Mouse (Mus musculus) heart, embryonic 13.5 days (tissue): ENCODE data around the gene Gm17409. TPM values are rescaled to one million over a fixed set of nuclear protein-coding genes. Genes with fewer than 3 reads are reported as not detected.

Experiments used
- ATAC-seq: fragments of 200-750 bp; cut with Nextera tagmentation; 2 replicates; pipeline ENCODE4 v1.8.0; 2017; ENCODE audit warnings: moderate TSS enrichment; ENCODE audit not compliant: insufficient number of reproducible peaks, low FRiP score, low TSS enrichment; ENCODE audit errors: extremely low read depth
- H3K27ac ChIP-seq: fragments of 300-500 bp; sonication (generic); replicated peaks from 2 replicates; pipeline ENCODE4 v1.5.1; 2015; ENCODE audit warnings: moderate library complexity, mild to moderate bottlenecking, inconsistent platforms
- H3K27me3 ChIP-seq: fragments of 300-500 bp; sonication (generic); replicated peaks from 2 replicates; pipeline ENCODE4 v1.6.1; 2015; ENCODE audit warnings: mild to moderate bottlenecking, inconsistent platforms
- H3K36me3 ChIP-seq: fragments of 300-500 bp; sonication (generic); 2 replicates; pipeline ENCODE4 v1.6.1; 2015; ENCODE audit warnings: mild to moderate bottlenecking, inconsistent platforms
- H3K4me1 ChIP-seq: fragments of 300-500 bp; sonication (generic); 2 replicates; pipeline ENCODE4 v1.6.1; 2015; ENCODE audit warnings: inconsistent platforms
- H3K4me2 ChIP-seq: fragments of 300-500 bp; sonication (generic); 2 replicates; pipeline ENCODE4 v1.6.1; 2015; ENCODE audit warnings: inconsistent platforms, mild to moderate bottlenecking, moderate library complexity
- H3K4me3 ChIP-seq: fragments of 300-500 bp; sonication (generic); 2 replicates; pipeline ENCODE4 v1.5.1; 2015; ENCODE audit warnings: moderate library complexity, mild to moderate bottlenecking, inconsistent platforms
- H3K9ac ChIP-seq: fragments of 300-500 bp; sonication (generic); 2 replicates; pipeline ENCODE4 v1.6.1; 2015; ENCODE audit warnings: inconsistent platforms, mild to moderate bottlenecking, moderate library complexity
- H3K9me3 ChIP-seq: fragments of 300-500 bp; sonication (generic); 2 replicates; pipeline ENCODE4 v1.6.1; 2016; ENCODE audit warnings: inconsistent platforms
- WGBS: fragments of 180-500 bp; shearing (Covaris S2); methylation state at CpG from one replicate; pipeline ENCODE4 v1.1.7; 2015; ENCODE audit warnings: mixed read lengths; 5-methylcytosine and 5-hydroxymethylcytosine counted together
- polyA plus RNA-seq: library from polyadenylated mRNA; unstranded; fragments of >200 nt; fragmentation: Nextera tagmentation; extraction: Ambion mirVana; gene quantifications from 2 replicates; pipeline ENCODE4 v1.2.1, GENCODE M21; 2015

Gm17409 gene
- polyA plus RNA-seq, 1 experiment from 2014 or later: 0.15 TPM

DNA sequence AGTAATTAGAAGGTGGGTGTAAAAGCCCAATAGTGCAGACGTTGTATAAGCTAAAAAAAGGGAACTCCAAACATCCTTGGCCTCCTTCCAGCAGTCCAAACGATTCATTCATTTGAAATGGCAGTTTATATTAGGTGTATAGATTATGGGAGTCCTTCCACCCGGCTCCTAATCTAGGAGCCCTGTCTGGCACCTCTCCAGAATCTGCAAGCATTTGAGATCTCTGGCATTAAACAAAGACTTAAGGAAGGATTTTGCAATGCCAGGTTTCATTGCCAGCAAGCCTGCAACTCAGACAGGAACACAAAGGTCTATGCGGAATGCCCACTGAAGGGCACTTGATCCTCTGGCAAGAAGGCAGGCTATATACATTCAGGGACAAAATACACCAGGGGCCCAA, 15.2 kb downstream of the Gm17409 start:
- H3K27ac ChIP-seq: peak overlapping the region; percentile 79
- no peak for ATAC-seq
- 13% methylated on average over 4 of the region's 4 CpGs for WGBS

DNA sequence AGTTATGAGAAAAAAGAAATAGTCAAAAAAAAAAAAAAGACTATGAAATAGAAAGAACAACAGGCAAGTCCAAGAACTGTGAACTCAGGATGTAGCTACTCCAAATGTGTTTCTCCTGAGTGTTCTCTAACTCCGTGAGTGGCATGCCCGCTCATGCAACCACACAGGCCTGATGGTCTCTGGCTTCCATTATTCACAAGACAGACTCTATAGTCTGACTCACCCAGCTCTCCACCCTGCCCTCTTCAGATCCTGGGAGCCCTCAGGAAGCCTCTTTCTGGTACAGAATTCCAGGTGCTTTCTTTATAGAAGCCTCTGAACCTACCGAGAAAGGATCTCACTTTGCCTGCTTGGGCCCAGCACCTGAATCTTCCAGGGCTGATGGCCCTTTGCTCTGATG, 15.8 kb downstream of the Gm17409 start:
- Histone ChIP-seq H3K36me3 (no peaks in the 10 kb centered on the region; the same call in 1 of the 2 replicates), H3K4me2 (no peak overlapping the region), H3K27me3 (no peaks in the 10 kb centered on the region), H3K9ac (0 out of 2 replicates have a peak overlapping the region, but pooled peaks have one; percentile 24), H3K9me3 (no peaks in the 10 kb centered on the region), H3K4me3 (no peak overlapping the region), H3K4me1 (peaks cover 80% of the 10 kb centered on the region), H3K27ac (peak overlapping the region; percentile 62)
- no peak for ATAC-seq
- WGBS: 68% methylated on average over 3 of the region's 3 CpGs

More for the DNA sequence above, 15.2 kb downstream of the Gm17409 start:
- no peak overlapping the region for H3K9ac ChIP-seq
- no peaks in the 10 kb centered on the region; the same call in 1 of the 2 replicates for H3K36me3 ChIP-seq
- peaks cover 80% of the 10 kb centered on the region for H3K4me1 ChIP-seq
- no peak overlapping the region for H3K4me3 ChIP-seq
- H3K27me3 ChIP-seq: no peaks in the 10 kb centered on the region
- H3K4me2 ChIP-seq: peak overlapping the region; percentile 24
- H3K9me3 ChIP-seq: no peaks in the 10 kb centered on the region

DNA sequence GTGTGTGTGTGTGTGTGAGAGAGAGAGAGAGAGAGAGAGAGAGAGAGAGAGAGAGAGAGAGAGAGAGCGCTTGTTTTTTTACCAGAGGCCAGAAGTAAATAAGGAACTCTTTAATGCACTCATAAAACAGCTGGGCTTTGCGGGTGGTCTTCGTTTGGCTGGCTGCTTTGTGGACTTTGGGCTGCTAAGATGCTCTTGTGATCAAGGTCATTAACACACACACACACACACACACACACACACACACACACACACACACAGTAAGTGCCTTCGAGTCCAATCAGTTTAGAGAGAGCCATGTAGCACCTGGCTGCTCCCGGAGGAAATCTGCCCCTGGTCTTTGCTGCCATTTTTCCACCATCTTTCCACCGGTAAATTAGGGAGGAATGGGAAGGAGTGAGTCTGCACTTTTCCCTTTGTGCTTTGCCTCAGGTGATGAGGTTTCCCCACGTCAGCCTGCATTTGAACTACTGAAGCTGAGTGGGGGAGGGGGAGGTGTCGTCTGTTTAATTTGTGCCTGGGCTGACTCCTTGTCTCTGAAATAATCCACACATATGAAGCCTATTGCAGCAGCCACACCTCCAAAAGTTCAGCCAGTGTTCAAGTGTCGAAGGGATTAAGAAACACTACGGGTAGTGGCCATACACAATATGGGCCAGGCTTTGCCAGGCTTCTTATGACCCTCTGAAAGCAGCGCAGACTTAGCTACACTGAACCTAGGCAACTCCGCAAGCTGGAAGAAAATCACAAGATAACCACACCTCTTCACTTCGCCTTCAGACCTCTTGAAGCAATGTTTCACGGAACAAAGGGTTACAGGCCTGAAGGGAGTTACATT, 16.7 kb downstream of the Gm17409 start:
- ATAC-seq: no peak
- no peaks in the 10 kb centered on the region for H3K9me3 ChIP-seq
- H3K27me3 ChIP-seq: no peaks in the 10 kb centered on the region
- peak overlapping the region; percentile 78 for H3K27ac ChIP-seq
- H3K4me3 ChIP-seq: no peak overlapping the region
- peaks cover 72% of the 10 kb centered on the region for H3K4me1 ChIP-seq
- 56% methylated on average over 13 of the region's 14 CpGs for WGBS
- H3K4me2 ChIP-seq: no peak overlapping the region
- peaks cover 5% of the 10 kb centered on the region; the same call in 1 of the 2 replicates for H3K36me3 ChIP-seq
- H3K9ac ChIP-seq: no peak overlapping the region

DNA sequence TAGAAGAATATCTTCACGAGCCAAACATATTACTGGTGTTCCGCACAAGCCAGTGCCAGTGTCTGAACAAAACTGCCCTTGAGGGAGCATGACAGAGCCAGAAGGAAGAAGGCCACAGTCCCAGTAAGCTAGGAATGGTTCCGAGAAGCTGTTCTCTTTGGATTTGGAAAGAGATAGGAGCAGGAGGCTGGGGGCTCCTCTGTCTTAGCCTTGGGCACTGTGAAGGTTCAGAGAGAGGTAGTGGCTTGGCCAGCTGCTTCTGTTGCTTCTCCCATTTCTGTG, 17.3 kb downstream of the Gm17409 start:
- Histone ChIP-seq H3K4me1 (peaks cover 68% of the 10 kb centered on the region), H3K4me3 (no peak overlapping the region), H3K9me3 (no peaks in the 10 kb centered on the region), H3K27me3 (no peaks in the 10 kb centered on the region), H3K4me2 (no peak overlapping the region), H3K36me3 (peaks cover 5% of the 10 kb centered on the region; the same call in 1 of the 2 replicates), H3K9ac (no peak overlapping the region), H3K27ac (peak overlapping the region; percentile 78; the same call in 1 of the 2 replicates)
- no peak for ATAC-seq
- WGBS: 69% methylated on average over 3 of the region's 3 CpGs

DNA sequence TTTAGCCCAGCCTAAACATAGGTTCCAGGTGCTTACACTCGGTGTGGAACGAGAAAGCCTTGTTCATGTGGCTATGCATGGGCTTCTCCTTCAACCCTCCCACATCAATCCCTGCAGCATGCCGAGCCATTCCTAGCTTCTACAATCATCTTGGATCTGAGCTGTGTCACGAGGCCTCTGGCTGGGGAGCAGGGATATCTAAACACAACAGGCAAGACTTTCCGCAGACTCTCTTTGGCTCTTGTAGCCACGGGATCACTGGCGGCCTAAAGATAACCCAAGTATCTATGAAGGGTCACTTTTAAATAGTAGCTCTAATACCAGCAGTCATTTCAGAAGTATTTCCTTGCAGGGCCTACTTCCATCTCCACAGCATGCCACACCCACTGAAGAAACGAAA, 18.5 kb downstream of the Gm17409 start:
- ATAC-seq: peak; percentile 5; the same call in 1 of the 2 replicates
- Histone ChIP-seq H3K27ac (peak overlapping the region; percentile 78), H3K9ac (no peak overlapping the region)

DNA sequence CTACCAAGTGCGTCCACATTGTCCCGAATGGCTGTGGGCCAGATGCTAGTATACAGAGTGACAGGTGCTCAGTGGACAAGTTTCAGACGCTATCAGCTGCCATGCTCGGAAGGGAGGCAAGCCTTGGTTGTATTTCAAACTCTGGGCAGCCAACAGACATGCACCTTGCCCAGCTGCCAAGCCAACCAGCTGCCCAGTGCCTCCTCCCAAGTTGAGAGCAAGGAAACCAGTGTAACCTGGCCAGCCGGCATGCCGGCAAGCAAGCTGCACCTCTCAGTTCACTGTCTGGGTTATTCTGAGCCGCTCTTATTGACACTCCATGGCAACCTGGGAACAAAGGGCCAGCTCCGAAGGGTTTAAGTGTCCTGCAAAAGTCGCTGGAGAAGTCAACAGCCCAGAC, 19.4 kb downstream of the Gm17409 start:
- no peaks in the 10 kb centered on the region for H3K27me3 ChIP-seq
- H3K4me3 ChIP-seq: no peak overlapping the region
- ATAC-seq: no peak
- 47% methylated on average over 9 of the region's 9 CpGs for WGBS
- no peak overlapping the region for H3K9ac ChIP-seq
- H3K36me3 ChIP-seq: peaks cover 15% of the 10 kb centered on the region
- H3K4me2 ChIP-seq: peak overlapping the region; percentile 37
- no peaks in the 10 kb centered on the region for H3K9me3 ChIP-seq
- peaks cover 60% of the 10 kb centered on the region for H3K4me1 ChIP-seq
- H3K27ac ChIP-seq: peak overlapping the region; percentile 78

More for the DNA sequence above, 18.5 kb downstream of the Gm17409 start:
- peaks cover 65% of the 10 kb centered on the region for H3K4me1 ChIP-seq
- 24% methylated on average over 8 of the region's 8 CpGs for WGBS
- peaks cover 10% of the 10 kb centered on the region; the same call in 1 of the 2 replicates for H3K36me3 ChIP-seq
- H3K4me2 ChIP-seq: peak overlapping the region; percentile 37
- no peak overlapping the region for H3K4me3 ChIP-seq
- no peaks in the 10 kb centered on the region for H3K27me3 ChIP-seq
- no peaks in the 10 kb centered on the region for H3K9me3 ChIP-seq

DNA sequence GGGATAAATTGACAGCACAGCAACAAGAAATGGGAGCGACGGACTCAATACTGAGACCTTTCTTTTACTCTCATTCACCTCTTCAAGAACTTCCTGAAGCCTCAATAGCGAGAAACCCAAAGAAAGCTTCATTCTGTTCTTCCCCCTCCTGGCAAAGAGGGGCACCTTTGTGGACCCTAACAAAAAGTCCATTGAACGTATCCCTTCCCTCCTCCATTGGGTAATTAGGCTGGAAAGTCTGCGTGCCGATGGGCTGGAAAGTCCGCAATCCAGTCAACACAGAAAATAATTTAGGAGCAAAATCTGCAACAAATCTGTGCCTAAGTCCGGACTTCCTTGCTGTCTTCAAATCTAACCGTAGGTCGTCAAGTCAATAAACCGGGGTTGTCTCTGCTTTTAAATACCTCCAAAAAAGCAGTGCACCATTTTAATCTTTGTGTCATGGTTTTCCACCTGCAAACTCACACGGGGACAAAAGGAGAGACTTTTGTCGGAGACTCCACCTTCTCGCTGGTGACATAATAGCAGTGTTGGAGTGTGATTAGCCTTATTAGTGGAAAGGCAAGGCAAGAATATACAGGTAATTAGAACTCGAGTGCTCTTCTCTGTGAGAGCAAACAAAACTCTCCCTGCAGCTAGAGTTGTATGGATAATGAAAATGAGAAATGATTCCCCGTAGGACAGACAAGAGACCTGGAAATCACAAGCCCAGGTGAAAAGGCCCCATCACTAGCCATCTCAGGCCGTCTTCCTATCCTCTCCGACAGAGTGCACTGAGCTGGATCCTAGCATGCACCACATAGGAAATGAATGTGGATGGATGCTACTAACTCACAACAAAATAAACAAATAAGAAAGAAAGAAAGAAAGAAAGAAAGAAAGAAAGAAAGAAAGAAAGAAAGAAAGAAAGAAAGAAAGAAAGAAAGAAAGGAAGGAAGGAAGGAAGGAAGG, 24.0 kb downstream of the Gm17409 start:
- H3K4me1 ChIP-seq: peaks cover 42% of the 10 kb centered on the region
- no peak overlapping the region for H3K4me2 ChIP-seq
- no peaks in the 10 kb centered on the region for H3K9me3 ChIP-seq
- no peak for ATAC-seq
- no peak overlapping the region for H3K4me3 ChIP-seq
- H3K9ac ChIP-seq: no peak overlapping the region
- H3K27me3 ChIP-seq: no peaks in the 10 kb centered on the region
- 91% methylated on average over 18 of the region's 18 CpGs for whole genome bisulfite sequencing
- H3K27ac ChIP-seq: no peak overlapping the region
- peaks cover 24% of the 10 kb centered on the region for H3K36me3 ChIP-seq

DNA sequence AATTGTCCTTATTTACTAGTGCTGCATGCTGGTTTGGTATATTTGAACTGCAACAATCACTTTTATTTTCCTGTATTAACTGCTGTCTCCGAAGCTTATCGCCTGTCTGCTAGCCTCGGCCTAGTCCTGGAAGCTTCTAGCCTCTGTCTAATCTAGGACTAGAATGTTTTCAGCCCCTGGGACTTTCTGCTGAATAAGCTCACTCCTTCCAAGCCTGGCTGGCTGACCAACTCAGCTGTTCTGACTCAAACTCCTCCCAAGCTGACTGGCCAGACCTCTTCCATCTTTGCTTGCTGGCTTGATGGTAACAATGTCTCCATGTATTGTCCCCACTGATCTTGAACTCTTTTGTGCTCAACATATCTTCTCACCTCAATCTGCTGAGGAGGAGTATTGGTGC, 25.4 kb downstream of the Gm17409 start:
- H3K4me3 ChIP-seq: no peak overlapping the region
- H3K9ac ChIP-seq: no peak overlapping the region
- H3K27me3 ChIP-seq: no peaks in the 10 kb centered on the region
- no peak overlapping the region for H3K4me2 ChIP-seq
- 49% methylated on average over 3 of the region's 3 CpGs for WGBS
- no peaks in the 10 kb centered on the region for H3K9me3 ChIP-seq
- H3K27ac ChIP-seq: peak overlapping the region; percentile 4; the same call in 1 of the 2 replicates
- no peak for ATAC-seq
- H3K36me3 ChIP-seq: peaks cover 28% of the 10 kb centered on the region
- peaks cover 29% of the 10 kb centered on the region for H3K4me1 ChIP-seq

DNA sequence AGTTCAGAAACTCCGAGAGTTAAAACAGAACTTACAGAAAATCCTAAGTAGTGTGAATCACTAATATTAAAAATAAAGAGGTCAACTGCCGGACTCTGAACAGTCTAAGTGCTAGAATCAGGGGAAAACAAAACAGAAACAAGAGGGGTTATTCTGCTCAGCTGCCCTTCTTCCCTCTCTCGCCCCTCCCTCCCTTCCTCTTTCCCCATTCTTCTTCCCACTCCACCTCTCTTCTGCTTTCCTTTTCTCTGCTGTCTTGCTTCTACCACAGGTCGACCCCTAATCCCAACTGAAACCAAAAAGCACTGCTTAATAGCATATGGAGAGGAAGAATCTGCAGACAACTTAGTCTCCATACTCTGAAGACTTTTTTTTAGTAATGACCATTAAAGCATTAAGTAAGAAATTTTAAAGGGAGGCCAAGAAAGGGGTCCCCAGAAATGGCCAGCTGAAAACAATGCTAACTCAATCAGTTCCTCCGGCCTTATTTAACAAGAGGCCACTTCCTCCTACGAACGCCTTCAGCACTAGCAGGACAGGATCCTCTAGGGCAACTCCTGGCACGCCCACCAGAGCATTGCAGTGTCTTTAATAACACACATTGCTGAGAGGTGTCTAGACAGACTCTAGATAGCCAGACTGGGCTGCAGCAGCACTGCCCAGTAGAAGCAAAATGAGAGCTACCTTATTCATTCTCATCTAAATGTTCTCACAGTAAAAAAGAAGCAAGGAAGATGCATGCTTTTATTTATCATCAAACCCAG, 26.9 kb downstream of the Gm17409 start:
- ATAC-seq: no peak
- Histone ChIP-seq H3K9ac (no peak overlapping the region), H3K4me2 (peak overlapping the region; percentile 25), H3K27me3 (no peaks in the 10 kb centered on the region), H3K9me3 (no peaks in the 10 kb centered on the region), H3K27ac (peak overlapping the region; percentile 55), H3K4me1 (peaks cover 28% of the 10 kb centered on the region), H3K4me3 (no peak overlapping the region), H3K36me3 (peaks cover 25% of the 10 kb centered on the region)
- 35% methylated on average over 8 of the region's 8 CpGs for WGBS

DNA sequence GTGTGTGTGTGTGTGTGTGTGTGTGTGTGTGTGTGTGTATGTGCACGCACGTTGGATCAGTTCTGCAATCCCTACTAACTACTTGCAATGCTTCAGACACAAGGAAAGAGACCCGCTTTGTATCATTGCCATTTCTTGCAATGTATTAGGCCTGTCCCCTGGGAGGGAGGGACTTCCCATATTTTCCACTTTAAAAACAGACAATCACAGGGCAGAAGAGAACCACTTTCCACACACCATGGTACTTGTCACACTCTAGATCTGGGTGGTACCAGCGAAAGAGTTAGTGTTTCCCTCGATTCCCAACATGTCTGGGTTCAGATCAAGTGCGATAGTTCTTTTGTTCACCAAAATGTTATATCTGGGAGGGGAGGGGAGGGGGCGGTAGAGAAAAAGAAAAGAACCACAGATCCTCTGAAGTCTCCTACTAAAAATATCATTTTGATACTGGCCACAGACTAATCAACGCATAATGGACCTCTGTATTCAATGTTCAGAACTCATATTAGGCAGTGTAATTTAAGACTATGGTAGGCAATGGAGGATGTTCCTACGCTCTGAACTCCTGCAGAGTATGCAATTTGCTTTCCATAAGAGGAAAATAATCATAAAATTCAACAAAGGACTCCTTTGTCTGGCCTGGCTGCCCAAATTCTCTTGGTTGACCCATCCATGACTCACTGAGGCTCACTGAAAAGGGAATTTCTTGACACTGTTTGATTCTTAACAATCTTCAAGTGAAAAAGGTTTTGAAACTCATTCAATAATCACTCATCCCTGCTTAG, 35.6 kb downstream of the Gm17409 start:
- H3K36me3 ChIP-seq: peaks cover under 1% of the 10 kb centered on the region; the same call in 1 of the 2 replicates
- H3K27ac ChIP-seq: no peak overlapping the region; the same call in 1 of the 2 replicates
- H3K9me3 ChIP-seq: no peaks in the 10 kb centered on the region
- H3K27me3 ChIP-seq: no peaks in the 10 kb centered on the region
- peaks cover 63% of the 10 kb centered on the region for H3K4me1 ChIP-seq
- 71% methylated on average over 9 of the region's 9 CpGs for WGBS
- H3K9ac ChIP-seq: no peak overlapping the region
- no peak overlapping the region for H3K4me2 ChIP-seq
- no peak overlapping the region for H3K4me3 ChIP-seq
- no peak for ATAC-seq
